Mouse (Mus musculus) megakaryocyte, adult 5-6 weeks (primary cell): ENCODE measurements around the gene Aldh5a1. TPM values are rescaled to one million over a fixed set of nuclear protein-coding genes. Genes with fewer than 3 reads are reported as not detected.
A peak's percentile ranks its signal among the peaks of the same experiment; 100 is the strongest.
"Not testable (repeated sequence)": the region's sequence is repeated elsewhere in the genome, so short reads cannot be mapped to it uniquely, and the experiment has no call there.

Experiments used
- ATAC-seq: 2 replicates; pipeline ENCODE4 v1.8.0; 2016; ENCODE audit warnings: mild to moderate bottlenecking, inconsistent platforms; ENCODE audit not compliant: poor library complexity, severe bottlenecking
- total RNA-seq, 2 experiments: library from RNA; stranded (forward) in 1 of 2; stranded (reverse) in 1 of 2; fragments of 153-499, 151-499 nt in 1 of 2; fragments of 221-1000, 200-1000 nt in 1 of 2; gene quantifications; 2 replicates each; pipeline versions ENCODE4 v1.2.3 to v1.2.4; 2015 to 2017

Aldh5a1 gene
- total RNA-seq (2015) (0.62 and 0.89 TPM in 2 replicates), total RNA-seq (2017) (0.89 and 1.1 TPM in 2 replicates)

GRCm38 (mm10) chr13:24937108-24937838 lies at the start of gene Aldh5a1:
Gene Aldh5a1, minus strand, starts transcription at chr13:24937661.
- peak; percentile 64 for ATAC-seq

GRCm38 (mm10) chr13:24985435-24985834 lies 48.0 kb upstream of the Aldh5a1 start:
- ATAC-seq: no peak

- peak; percentile 81 for ATAC-seq
Measured at GRCm38 (mm10) chr13:24981031-24981430, 43.6 kb upstream of the Aldh5a1 start.

GRCm38 (mm10) chr13:24977820-24978342 lies 40.4 kb upstream of the Aldh5a1 start:
- ATAC-seq: no peak

- no peak for ATAC-seq
Measured at GRCm38 (mm10) chr13:24976384-24976783, 38.9 kb upstream of the Aldh5a1 start.

GRCm38 (mm10) chr13:24971776-24972175 lies 34.3 kb upstream of the Aldh5a1 start:
- ATAC-seq: not testable (repeated sequence)

- ATAC-seq: peak; percentile 86
Measured at GRCm38 (mm10) chr13:24965846-24966201, 28.4 kb upstream of the Aldh5a1 start.

- ATAC-seq: peak; percentile 67
Measured at GRCm38 (mm10) chr13:24965130-24965845, 27.8 kb upstream of the Aldh5a1 start.

GRCm38 (mm10) chr13:24962119-24962518 lies 24.7 kb upstream of the Aldh5a1 start:
- ATAC-seq: no peak

GRCm38 (mm10) chr13:24960084-24960483 lies 22.6 kb upstream of the Aldh5a1 start:
- ATAC-seq: peak; percentile 76

- ATAC-seq: no peak
Measured at GRCm38 (mm10) chr13:24958671-24959070, 21.2 kb upstream of the Aldh5a1 start.

GRCm38 (mm10) chr13:24955500-24955899 lies 18.0 kb upstream of the Aldh5a1 start:
- no peak for ATAC-seq

GRCm38 (mm10) chr13:24955091-24955490 lies 17.6 kb upstream of the Aldh5a1 start:
- no peak for ATAC-seq

GRCm38 (mm10) chr13:24952659-24953058 lies 15.2 kb upstream of the Aldh5a1 start:
- ATAC-seq: no peak

GRCm38 (mm10) chr13:24948870-24949269 lies 11.4 kb upstream of the Aldh5a1 start:
- no peak for ATAC-seq

- ATAC-seq: no peak
Measured at GRCm38 (mm10) chr13:24947158-24947557, 9.7 kb upstream of the Aldh5a1 start.

- ATAC-seq: no peak
Measured at GRCm38 (mm10) chr13:24945567-24945966, 8.1 kb upstream of the Aldh5a1 start.

GRCm38 (mm10) chr13:24943303-24943702 lies 5.8 kb upstream of the Aldh5a1 start:
- ATAC-seq: no peak

- peak; percentile 74 for ATAC-seq
Measured at GRCm38 (mm10) chr13:24942512-24943282, 5.2 kb upstream of the Aldh5a1 start, which contains the start of gene Gpld1. Gene Gpld1, plus strand, starts transcription at chr13:24943152.

GRCm38 (mm10) chr13:24939472-24939871 lies 2.0 kb upstream of the Aldh5a1 start:
- ATAC-seq: no peak

GRCm38 (mm10) chr13:24938683-24939082 lies 1.2 kb upstream of the Aldh5a1 start:
- ATAC-seq: peak; percentile 51; the same call in 1 of the 2 replicates
